Mouse (Mus musculus) kidney, adult 8-10 months (tissue): ENCODE measurements around the gene Sh3gl1.

Experiments used
- DNase-seq, 2 experiments: peaks; one replicate each; pipeline ENCODE4 v3.0.0; 2022

Sh3gl1 gene

DNA sequence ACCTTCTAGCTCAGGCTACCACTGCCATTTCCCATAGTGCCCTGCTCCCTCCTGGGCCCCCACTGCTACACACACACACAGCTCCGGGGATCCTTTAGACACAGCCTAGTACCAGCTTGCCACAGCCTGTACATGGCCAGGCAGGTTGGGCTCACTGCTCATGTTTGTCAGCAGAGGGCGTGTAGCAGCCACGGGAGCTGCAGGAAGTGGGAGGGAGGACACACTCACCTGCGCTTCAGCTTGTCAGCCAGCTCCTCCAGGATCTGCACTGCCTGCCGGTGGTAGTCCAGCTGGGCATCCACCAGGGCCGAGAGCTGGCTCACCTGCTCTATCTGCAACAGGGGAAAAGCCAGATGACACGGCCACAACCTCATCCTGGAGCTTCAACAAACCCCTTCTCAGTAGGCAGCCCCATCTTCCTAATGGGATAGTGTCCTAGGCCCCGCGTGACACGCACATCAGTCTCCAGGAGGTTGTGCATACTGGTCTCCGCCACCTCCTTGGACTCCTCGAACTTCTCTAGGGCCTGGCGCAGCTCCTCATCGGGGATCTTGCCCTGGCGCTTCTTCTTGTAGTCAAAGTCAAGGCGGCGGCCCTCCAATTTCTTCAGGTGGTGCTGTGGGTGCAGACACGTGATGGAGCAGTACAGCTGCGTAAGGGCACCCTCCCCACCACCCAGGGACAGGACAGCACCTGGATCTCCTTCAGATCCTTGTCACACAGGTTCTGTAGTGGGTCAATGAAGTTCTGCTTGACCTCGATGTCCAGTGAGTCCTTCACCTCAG, 17.9 kb downstream of the Sh3gl1 start:
- DNase-seq, result peak in 1 of 2 experiments; percentile 57

DNA sequence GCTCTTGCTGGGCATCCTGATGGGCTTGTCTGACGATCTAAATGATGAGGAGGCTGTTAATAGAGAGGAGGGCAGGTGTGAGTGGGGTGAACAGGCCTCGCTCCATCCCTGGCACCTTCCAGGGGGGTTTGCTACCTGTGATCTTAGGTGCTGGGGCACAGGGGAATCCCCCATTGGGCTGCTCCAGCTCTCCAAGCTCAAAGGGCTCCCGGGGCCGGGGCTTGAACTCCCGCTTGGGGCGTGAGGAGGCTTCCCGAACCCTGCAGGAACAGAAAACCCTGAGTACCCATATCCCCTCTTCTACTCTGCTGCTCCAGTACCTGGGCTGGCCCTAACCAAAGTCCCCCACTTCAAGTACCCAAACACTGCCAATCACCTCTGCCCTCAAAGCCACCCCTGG, 18.6 kb downstream of the Sh3gl1 start:
- no peak for DNase-seq

DNA sequence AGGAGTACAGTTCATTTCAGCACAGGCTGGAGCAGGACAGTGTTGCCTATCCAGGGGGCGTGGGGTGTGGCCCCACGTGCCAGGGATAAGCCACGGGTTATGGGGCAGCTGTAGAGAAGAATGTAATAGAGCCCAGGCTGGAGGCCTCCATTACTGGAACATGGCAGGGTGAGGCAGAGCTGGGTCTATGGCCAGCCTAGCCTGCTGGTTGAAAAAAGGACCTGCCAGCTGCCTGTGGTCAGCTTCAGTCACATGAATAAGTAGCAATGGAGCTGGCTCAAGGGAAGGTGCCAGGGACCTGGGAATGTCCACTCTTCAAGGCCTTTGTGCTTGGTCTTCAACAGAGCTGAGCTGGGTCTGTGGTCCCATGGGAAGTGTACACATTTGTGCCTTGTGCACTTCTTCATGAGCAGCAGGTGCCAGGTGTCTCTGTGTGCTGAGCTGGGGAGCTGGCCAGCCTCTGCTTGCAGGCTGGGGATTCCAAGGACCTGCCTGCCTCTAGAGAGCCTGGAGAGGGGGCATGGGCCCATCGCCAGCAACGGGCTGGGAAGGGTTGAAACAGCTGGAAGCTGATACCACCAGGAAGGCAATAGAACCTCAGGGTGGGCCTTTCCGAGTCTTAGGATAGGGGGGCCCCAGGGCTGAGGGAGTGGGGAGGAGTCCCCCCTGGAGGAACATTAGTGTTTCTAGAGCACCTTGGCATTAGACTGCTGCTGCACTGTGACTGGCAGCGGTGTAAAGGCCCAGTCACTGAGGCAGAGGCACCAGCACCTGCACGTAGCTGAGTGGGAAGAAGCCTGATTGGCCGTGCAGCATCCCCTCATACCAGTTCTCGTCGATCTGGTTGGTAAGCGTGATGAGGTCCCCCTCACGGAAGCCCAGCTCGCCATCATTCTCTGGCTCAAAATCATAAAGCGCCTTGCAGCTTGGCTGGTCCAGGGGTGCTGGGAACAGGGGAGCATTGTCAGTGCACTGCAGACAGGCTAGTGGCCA, 19.3 kb downstream of the Sh3gl1 start:
- DNase-seq, result no peak

DNA sequence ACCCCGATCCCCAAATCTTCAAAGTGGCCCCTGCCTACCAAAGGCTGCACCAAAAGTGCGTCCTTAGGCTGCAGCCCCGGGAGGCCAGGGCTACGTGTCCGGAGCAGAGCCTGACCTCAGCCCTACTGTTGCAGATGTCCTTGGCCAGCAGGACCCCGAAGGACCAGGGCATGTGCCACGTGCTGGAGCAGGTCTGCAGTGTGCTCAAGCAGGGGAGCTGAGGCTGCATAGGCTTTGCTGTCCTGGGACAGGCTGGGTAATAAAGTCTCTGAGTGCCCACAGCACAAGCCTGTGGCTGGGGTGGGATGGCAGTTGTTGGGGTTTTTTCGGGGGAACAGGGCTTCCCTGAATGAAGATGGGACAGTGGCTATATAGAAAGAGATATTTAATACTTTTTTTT, 20.1 kb downstream of the Sh3gl1 start:
- DNase-seq, result no peak

DNA sequence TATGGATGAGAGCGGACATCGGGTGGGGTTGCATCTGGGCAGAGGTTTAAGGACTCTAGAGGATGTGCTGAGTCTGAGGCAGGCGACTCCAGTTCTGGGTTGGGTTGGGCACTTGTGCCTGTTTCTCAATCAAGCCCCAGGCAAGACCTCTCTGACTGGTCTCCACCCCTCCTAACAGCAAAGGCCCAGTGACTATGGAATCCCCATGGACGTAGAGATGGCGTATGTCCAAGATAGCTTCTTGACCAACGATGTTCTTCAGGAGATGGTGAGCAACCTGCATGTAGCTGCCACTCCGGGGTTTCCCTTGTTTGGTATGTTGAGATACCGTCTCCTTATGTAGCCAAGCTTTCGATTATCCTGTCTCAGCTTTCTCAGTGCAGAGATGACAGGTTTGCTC, 21.1 kb downstream of the Sh3gl1 start:
- no peak for DNase-seq

DNA sequence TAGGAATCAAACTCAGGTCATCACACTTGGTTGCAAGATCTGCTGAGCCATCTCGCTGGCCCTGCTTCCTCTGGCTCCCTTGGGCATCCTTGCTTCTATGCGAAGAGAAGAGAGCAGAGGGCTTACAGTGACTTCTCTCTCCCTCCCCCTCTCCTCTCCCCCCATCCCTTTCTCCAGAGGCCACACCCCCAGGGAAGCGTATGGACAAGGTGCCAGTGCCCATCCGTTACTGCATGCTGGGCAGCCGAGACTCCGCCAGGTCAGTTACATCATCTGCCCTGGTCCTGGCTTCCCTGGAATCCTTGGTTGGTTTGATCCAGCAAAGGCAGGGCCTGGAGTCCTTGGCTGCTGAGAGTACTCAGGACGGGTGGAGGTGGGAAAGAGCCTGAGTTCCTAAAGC, 25.0 kb downstream of the Sh3gl1 start:
- DNase-seq, result no peak

DNA sequence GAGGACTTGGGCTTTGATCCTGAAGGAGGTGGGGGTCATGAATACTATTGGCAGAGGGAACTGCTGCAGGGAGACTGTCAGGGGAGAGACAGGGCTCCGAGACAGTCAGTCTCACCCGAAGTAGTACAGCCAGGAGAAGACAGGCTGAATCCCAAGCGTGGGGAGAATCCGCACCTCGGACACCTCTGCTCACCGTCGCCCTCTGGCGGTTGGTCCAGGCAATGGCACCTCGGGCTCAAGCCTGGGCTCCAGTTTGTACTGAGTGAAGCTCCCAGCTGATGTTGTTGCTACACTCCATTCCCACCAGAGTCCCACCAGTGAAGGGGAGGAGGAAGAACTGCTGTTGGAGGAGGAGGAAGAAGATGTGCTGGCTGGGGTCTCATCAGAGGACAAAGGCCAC, 25.8 kb downstream of the Sh3gl1 start:
- peak; percentile 58 to 79 for DNase-seq

DNA sequence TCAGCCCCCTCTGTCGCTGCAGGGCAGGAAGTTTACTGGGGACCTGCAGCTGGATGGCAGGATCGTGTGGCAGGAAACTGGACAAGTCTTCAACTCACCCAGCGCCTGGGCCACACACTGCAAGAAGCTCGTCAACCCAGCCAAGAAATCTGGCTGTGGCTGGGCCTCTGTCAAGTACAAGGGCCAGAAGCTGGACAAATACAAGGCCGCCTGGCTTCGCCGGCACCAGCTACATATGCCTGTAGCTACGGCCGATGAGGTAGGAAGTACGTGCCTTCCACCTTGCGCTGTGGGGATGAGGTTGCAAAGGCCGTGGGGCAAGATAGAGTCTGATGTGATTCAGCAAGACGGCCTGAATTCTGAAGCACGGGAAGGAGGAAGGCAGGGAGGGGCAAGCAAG, 26.2 kb downstream of the Sh3gl1 start:
- DNase-seq, result no peak

DNA sequence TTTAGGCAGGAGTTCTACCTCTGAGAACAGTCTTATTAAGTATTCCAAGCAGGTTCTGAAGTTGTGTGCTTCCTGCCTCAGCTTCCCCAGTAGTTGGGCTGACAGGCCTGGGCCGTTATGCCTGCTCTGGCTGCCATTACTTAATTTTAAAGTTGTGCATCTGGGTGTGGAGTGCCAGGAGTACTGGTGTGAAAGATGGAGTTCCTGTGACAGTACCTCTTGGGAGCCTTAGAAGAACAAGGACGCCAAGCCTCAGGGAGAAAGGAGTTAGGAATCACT, 26.5 kb downstream of the Sh3gl1 start:
- DNase-seq, result no peak

DNA sequence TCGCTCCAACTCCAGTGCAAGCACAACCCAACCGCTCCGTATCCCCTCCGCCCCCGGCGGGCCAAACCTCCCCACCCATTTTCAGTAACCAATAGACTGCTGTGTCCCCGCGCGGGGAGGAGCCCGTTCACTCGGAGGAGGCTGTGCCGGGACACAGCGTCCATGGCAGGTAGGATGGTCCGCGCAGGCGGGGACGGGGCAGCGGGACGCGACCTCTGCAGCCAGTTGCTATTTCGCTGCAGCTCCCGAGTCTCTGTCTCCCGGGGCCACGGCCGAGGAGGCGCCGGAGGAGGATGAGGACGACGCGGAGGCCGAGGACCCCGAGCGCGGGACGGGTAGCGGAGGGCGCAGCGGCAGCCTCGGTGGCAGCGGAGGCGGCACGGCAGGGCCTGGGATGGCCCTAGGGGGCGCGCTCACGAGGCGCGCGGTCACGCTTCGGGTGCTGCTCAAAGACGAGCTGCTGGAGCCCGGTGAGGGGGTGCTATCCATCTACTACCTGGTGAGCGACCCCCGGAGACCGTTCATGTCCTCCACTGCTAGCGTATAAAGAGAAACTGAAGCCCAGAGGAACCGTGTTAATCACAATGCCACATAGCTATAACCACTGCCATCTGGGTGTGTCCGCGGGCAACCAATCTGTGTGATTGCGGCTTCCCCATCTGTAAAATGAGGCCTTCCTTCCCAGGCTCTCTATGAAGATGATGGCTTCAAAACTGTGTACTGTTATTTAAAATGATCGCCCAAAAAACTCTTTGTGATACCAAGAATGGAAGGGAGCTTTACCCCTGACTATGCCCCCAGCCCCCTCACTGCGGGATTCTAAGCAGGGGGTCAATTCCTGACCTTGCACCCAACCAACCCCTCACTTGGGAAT, 27.1 kb downstream of the Sh3gl1 start:
- DNase-seq, result peak; percentile 93

DNA sequence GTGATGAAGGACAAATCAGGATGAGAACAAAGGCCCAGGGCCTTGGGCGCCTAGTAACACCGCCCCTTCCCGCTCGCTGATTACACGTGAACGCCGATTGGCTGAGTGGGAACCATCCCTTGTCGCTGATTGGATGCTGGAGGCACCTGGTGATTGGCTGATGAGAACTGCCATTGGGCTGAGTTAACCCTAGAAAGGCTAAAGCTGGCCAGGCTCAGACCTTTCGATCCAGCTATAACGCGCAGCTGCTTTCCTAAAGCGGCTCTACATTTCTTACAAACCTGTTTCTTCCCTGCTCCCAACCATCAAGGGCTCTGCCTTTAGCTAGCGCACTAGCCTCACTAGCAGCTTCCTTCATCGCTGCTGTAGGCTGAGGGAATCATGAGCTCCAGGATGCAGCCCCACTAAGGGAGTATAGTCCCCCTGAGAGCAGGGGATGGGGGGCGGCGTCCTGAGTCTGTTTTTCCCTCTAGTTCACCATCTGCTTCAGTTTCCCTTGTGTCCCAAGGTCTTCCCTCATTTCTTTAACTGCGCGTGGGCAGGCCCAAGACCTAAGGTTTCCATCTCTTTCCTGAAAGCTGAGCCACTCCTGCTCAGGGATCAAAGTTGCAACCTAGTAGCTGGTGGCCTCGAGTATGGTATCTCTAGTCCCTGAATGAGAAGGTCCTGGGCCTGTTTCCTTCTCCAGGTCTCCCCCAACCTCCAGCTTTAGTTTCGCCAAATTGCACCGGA, 27.9 kb downstream of the Sh3gl1 start:
- DNase-seq, result peak; percentile 93 to 95

DNA sequence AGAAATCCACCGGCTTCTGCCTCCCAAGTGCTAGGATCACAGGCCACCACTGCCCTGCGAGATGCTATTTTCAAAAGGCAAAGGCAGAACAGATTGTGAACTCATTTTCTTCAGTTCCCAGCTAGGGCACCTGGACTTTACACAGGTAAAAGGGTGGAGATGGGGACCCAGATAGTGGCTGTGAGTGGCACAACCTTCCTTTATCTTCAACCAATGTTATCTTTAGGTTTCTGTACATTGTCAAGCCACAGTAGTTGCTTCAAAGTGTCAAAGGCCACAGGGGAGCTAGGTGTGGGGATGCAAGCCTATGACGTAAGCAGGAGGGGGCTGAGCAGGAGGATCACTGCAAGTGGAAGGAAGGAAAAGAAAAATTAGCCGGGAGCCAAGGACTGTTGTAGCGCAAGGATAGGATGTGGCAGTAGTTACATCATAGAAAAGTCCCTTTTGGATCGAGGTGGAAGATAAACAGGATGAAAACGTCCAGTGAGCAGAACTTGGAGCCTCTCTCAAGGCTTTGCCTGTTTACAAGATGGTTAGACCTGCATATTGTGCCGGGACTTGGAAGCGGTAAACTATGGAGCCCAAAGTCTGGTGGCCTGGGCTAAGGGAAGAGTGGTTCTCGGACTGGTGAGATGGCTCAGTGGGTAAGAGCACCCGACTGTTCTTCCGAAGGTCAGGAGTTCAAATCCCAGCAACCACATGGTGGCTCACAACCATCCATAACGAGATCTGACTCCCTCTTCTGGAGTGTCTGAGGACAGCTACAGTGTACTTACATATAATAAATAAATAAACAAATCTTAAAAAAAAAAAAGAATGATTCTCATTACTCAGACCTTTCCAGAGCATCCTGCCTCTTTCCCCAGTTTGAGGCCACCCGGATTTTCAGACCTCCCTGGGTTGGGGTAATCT, 28.7 kb downstream of the Sh3gl1 start:
- DNase-seq, result no peak

DNA sequence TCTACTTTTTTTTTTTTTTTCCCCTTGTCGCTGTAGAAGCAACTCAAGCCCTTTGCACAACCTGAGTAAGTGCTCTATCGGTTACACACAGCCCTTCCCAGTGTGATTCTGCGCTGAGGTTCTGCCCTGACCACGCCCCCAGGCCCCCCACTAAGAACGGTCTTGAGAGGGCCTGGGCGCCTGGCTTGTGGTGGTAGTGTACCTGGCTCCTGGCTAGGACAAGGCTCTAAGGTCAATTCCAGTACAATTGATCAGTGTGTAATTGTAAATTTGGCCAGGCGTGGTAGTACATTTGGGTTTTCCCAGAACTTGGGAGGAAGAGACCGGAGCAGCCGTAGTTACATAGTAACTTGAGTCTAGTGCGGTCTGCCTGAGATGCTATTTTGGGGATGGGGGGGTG, 29.5 kb downstream of the Sh3gl1 start:
- DNase-seq, result peak in 1 of 2 experiments; percentile 53

DNA sequence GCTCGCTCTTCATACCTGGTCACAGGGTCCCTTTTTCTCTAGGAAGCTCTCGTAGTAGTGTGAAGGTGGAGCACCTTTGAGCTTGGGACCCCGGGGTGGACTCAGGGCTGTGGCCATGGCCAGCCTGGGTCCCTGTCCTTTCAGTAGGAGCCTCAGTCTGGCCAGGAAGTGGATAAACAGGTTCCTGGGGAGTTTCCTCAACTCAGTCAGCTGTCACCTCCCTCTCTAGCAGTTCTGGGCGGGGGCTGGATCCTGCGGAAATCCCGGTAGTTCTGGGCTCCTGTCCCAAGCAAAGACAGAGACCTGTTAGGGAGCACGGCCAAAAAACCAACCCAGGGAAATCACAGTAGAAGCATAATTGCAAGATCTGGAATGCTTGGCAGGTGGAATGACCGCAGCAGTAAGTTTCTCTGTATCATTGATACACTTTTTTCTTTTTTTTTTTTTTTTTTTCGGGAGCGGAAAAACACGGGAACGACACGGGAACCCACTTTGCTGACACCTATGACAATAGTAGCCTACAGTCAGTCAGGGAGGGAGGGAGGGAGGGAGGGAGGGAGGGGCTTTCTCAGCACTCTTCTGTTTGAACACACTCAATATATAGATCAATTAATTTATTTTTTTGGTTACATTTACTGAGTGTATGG, 30.9 kb downstream of the Sh3gl1 start, which contains the start of the genes Stap2 and Mpnd:
TSS of gene Stap2 (minus strand) at position 170 of the 647 bp plus-strand sequence.
TSS of gene Mpnd (plus strand) at position 297 of the 647 bp plus-strand sequence.
- peak; percentile 58 to 68 for DNase-seq

DNA sequence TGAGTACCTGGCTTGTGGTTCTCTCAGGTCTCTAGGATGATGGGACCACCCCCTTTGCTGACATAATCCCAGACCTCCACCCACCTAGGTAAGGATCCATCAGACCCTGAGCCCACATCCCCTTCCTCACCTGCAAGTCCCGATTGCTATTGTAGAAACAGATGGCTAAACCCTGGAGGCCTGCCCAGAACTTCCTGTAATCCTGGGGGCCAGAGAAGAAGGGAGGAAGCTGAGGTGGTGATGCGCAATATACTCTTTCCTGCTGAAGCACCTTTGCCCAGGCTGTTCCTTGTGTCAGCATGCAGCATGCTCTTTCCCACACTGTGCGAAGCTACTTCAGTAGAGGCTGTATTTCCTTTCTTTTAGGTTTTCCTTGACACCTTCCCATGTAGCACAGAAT, 33.4 kb downstream of the Sh3gl1 start:
- DNase-seq, result no peak

DNA sequence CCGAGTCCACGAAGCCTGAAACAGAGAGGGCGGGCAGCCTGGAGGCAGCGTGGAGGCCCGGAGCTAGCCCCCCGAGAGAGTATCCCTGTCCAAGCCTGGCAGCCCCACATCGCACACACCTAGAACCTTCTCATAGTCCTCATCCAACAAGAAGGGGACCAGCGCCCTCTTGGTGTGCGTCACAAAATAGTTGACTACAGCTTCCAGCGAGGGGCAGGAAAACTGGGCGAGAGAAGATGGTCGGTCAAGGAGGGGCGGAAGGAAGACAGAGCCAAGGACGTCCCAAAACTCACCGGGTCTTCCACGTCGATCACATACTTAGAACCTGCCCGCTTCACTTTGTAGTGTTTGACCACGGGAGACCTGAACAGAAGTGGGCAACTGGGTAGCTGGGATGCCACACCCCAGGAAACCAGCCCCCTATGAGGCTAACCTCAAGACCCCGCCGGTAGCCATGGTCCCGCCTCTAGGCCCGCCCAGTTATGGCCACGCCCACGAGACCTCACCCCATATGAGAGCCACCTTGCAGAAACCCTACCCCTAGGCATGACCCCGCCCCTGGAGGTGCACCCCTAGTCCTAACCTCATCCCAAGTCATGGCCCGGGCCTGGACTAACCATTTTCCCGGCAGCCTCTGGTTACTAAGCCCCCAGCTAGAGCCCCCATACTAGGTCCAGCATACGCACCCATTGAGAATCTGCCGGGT, 36.5 kb downstream of the Sh3gl1 start:
- DNase-seq, result no peak

DNA sequence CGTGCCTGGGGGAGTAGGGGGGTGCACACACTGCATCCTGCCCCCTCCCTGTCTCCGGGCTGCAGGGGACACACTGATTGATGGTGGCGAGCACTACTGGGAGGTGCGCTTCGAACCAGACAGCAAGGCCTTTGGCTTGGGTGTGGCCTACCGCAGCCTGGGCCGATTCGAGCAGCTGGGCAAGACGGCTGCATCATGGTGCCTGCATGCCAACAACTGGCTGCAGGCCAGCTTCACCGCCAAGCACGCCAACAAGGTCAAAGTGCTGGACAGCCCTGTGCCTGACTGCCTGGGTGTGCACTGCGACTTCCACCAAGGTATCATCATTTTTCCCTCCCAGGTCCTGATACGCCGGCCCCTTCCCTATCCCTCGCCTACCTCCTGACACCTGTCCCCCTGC, 40.4 kb downstream of the Sh3gl1 start:
- DNase-seq, result peak; percentile 73 to 79

DNA sequence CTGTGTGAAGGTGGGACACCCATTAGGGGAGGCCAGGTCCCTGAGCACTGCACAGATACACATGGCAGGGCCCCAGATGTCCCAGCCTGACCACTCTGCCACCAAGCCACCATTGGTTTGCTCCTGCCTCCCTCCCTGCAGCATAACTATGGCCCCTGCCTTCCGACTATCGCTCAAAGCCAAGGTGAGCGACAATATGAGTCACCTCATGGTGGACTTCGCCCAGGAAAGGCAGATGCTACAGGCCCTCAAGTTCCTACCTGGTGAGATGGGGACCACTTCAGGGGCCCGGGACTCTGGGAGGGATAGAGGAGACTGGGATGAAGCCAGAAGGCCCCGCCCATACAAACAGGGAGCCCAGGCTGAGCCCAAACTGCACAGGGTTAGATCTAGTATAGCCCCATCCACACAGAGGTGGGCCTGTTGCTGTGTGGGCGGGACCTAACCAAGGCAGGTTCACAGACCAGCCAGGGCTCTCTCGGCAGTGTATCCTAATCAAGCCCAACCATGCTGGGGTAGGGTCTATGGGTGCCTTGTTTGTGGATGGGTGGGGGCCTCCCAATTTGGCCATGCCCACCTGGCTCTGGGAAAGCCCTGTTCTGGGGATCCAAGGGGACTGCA, 46.0 kb downstream of the Sh3gl1 start:
- DNase-seq, result no peak
